Mouse (Mus musculus) megakaryocyte, embryonic 14.5 days (primary cell): Measurements from ENCODE around the gene Icosl.

Experiments used
- FLI1 ChIP-seq: IDR thresholded peaks from 2 replicates; pipeline ENCODE4 v1.6.1; 2012; ENCODE audit warnings: low read length, inconsistent platforms, mixed read lengths
- GATA1 ChIP-seq: IDR thresholded peaks from 3 replicates; pipeline ENCODE4 v1.6.1; 2012; ENCODE audit warnings: mixed read lengths, low read length, inconsistent platforms, borderline replicate concordance

GRCm38 (mm10) chr10:78067226-78067625 lies 1.9 kb upstream of the Icosl start:
- TF ChIP-seq GATA1: no peak
- TF ChIP-seq FLI1: no peak
